Mouse (Mus musculus) gastrocnemius, adult 8-10 months (tissue): ENCODE results near the gene Arhgap18. TPM values are rescaled to one million over a fixed set of nuclear protein-coding genes. Genes with fewer than 3 reads are reported as not detected.

Source experiments
- DNase-seq, 2 experiments: peaks; one replicate each; pipeline ENCODE4 v3.0.0; 2022; ENCODE audit warnings: low spot score in 2 of 2
- total RNA-seq, 4 experiments: library from RNA; stranded (reverse); gene quantifications; 2 replicates each; pipeline ENCODE4 v1.2.4; 2022

The Arhgap18 gene
- total RNA-seq, 4 experiments from 2014 or later, result 2.6 to 4.2 (median 3.3) TPM

- no peak for DNase-seq
These were observed 75.4 kb downstream of the Arhgap18 start for GRCm38 (mm10) chr10:26828412-26829137.

GRCm38 (mm10) chr10:26832068-26832467 is 78.8 kb downstream of the Arhgap18 start:
- DNase-seq, result no peak

- no peak for DNase-seq
These were observed 79.5 kb downstream of the Arhgap18 start for GRCm38 (mm10) chr10:26832669-26833249.

GRCm38 (mm10) chr10:26833393-26833792 is 80.2 kb downstream of the Arhgap18 start:
- no peak for DNase-seq

GRCm38 (mm10) chr10:26849311-26849710 is 96.1 kb downstream of the Arhgap18 start:
- no peak for DNase-seq

GRCm38 (mm10) chr10:26849854-26850253 is 96.6 kb downstream of the Arhgap18 start:
- no peak for DNase-seq

GRCm38 (mm10) chr10:26854556-26855100 is 101.4 kb downstream of the Arhgap18 start:
- no peak for DNase-seq

GRCm38 (mm10) chr10:26855851-26856535 is 102.8 kb downstream of the Arhgap18 start:
- no peak for DNase-seq

GRCm38 (mm10) chr10:26857583-26857982 is 104.4 kb downstream of the Arhgap18 start:
- no peak for DNase-seq

GRCm38 (mm10) chr10:26858537-26858936 is 105.3 kb downstream of the Arhgap18 start:
- no peak for DNase-seq

GRCm38 (mm10) chr10:26861231-26861630 is 108.0 kb downstream of the Arhgap18 start:
- DNase-seq, result no peak

GRCm38 (mm10) chr10:26862207-26862606 is 109.0 kb downstream of the Arhgap18 start:
- DNase-seq, result no peak

- no peak for DNase-seq
These were observed 110.8 kb downstream of the Arhgap18 start for GRCm38 (mm10) chr10:26863982-26864381.

GRCm38 (mm10) chr10:26870802-26871201 is 117.6 kb downstream of the Arhgap18 start:
- DNase-seq, result no peak

GRCm38 (mm10) chr10:26877309-26877708 is 124.1 kb downstream of the Arhgap18 start:
- no peak for DNase-seq

- DNase-seq, result no peak
These were observed 125.8 kb downstream of the Arhgap18 start for GRCm38 (mm10) chr10:26878924-26879600.

- DNase-seq, result no peak
These were observed 131.7 kb downstream of the Arhgap18 start for GRCm38 (mm10) chr10:26884949-26885348.

- no peak for DNase-seq
These were observed 136.0 kb downstream of the Arhgap18 start for GRCm38 (mm10) chr10:26889226-26889625.

- no peak for DNase-seq
These were observed 136.5 kb downstream of the Arhgap18 start for GRCm38 (mm10) chr10:26889754-26890153.

GRCm38 (mm10) chr10:26890269-26890955 is 137.2 kb downstream of the Arhgap18 start:
- DNase-seq, result peak in 1 of 2 experiments; percentile 6

- DNase-seq, result no peak
These were observed 139.9 kb downstream of the Arhgap18 start for GRCm38 (mm10) chr10:26893091-26893490.
